Mouse (Mus musculus) myocyte (in vitro differentiated cells): ENCODE measurements around the gene Bcas3.

Source experiments
- E2F4 ChIP-seq: IDR thresholded peaks from one replicate; pipeline ENCODE4 v1.6.1; 2011; ENCODE audit warnings: mild to moderate bottlenecking, control low read depth, moderate library complexity; ENCODE audit not compliant: insufficient read depth
- POLR2A ChIP-seq: IDR thresholded peaks from one replicate; pipeline ENCODE4 v1.6.1; 2011; ENCODE audit warnings: low read depth, mild to moderate bottlenecking, control low read depth, moderate library complexity; ENCODE audit not compliant: insufficient read length
- POLR2AphosphoS2 ChIP-seq: IDR thresholded peaks from one replicate; pipeline ENCODE4 v1.6.1; 2011; ENCODE audit warnings: low read depth, control low read depth; ENCODE audit not compliant: insufficient read length
- TCF12 ChIP-seq: IDR thresholded peaks from one replicate; pipeline ENCODE4 v1.6.1; 2011; ENCODE audit warnings: mild to moderate bottlenecking, control low read depth; ENCODE audit not compliant: poor library complexity, insufficient read depth, severe bottlenecking
- TCF3 ChIP-seq: IDR thresholded peaks from one replicate; pipeline ENCODE4 v1.6.1; 2011; ENCODE audit warnings: low read depth, control low read depth; ENCODE audit not compliant: insufficient read length
- USF1 ChIP-seq: IDR thresholded peaks from one replicate; pipeline ENCODE4 v1.6.1; 2011; ENCODE audit warnings: low read depth, mild to moderate bottlenecking, control low read depth, moderate library complexity

DNA sequence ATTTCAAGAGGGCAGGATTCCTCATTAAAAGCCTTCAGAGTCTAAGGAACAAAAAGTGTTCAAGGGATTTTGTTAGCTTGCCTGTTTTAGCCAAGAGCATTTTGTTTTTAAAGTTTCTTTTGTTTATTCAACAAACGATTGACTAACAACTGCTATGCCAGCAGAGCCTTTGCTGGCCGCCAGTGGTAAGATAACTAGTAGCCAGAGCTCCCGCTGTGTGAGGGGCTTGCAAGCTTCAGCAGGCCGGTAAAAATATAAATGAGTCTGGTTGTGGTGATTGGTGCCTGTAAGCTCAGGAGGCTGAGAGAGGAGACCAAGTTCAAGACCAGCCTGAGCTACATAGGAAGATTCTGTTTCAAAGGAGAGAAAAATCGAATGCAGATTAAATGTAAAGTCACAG, 385.6 kb downstream of the Bcas3 start:
- no peak for TF ChIP-seq POLR2AphosphoS2
- no peak for TF ChIP-seq POLR2A
- no peak for TF ChIP-seq TCF3
- no peak for TF ChIP-seq USF1
- TF ChIP-seq TCF12 = no peak
- TF ChIP-seq E2F4 = no peak
